Mouse (Mus musculus) frontal cortex, adult 2 months (tissue): ENCODE data around the gene Ccdc12. TPM values are rescaled to one million over a fixed set of nuclear protein-coding genes. Genes with fewer than 3 reads are reported as not detected.
"Not testable (repeated sequence)": the region's sequence is repeated elsewhere in the genome, so short reads cannot be mapped to it uniquely, and the experiment has no call there.

Source experiments
- DNase-seq, 2 experiments: peaks; one replicate each; pipeline ENCODE4 v3.0.0; 2022; ENCODE audit warnings: low spot score in 1 of 2; ENCODE audit errors: extremely low spot score in 1 of 2
- polyA plus RNA-seq: library from polyadenylated mRNA; depleted of rRNA; stranded (reverse); fragments of >200 nt; gene quantifications from 2 replicates; pipeline ENCODE4 v1.2.3, GENCODE M21; 2012

The Ccdc12 gene
- polyA plus RNA-seq, 1 experiment = 106 TPM

DNA sequence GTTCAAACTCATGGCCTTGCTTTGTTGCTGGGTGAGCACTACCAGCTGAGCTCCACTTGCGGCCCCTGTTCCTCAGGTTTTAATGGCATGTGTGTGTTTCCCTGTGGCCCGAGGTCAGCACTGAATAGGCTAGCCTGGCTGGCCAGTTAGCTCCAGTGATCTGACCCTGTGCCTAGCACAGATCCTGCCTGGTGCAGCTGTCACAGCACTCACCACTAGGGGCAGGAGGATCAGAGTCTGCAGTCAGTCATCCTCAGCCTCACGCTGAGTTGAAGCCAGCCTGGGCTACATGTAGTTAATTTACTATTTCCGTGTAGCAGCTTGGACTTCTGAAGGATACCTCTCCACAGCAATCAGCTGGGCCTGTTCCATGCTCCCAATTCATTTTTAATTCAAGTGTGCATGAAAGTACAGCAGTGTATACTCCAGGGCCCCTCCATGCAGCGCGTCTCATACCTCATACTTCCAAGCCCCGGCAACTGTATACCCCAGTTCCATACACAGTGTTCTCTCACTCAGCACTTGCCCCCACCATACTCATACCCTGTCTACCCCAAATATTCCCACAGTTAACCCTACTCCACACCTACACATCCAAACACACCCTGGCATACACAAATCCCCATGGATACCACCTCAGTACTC lies 16.3 kb downstream of the Ccdc12 start:
- no peak for DNase-seq

DNA sequence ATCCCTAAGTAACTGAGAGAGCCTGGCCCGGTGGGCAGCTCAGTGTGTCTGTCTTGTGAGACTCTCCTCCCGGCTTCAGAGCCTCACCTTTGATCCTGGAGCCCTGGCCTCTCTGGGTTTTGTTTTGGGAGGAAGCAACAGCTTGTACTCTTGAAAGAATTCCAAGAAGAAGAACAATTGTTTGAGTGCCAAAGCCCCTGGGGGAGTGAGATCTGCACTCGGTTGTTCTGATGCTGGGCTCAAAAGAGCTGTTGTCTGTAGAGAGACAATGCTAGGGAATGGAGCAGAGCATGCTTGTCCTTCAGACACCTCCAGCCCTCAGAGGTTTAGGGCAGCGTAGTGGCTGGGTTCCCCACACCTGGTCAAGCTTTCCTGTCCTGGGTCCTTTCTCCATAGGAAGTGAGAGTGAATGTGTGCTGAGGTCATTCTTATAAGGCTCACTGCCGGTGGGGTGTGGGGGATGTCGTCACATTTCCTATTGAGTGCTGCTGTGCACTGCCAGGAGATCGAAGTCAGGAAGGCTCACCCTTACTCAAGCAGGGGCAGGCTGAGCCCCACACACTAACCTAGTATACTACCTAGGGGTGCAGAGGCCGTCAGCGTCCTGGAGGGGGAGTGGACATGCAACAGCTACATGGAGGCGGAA lies 16.9 kb downstream of the Ccdc12 start:
- no peak for DNase-seq

DNA sequence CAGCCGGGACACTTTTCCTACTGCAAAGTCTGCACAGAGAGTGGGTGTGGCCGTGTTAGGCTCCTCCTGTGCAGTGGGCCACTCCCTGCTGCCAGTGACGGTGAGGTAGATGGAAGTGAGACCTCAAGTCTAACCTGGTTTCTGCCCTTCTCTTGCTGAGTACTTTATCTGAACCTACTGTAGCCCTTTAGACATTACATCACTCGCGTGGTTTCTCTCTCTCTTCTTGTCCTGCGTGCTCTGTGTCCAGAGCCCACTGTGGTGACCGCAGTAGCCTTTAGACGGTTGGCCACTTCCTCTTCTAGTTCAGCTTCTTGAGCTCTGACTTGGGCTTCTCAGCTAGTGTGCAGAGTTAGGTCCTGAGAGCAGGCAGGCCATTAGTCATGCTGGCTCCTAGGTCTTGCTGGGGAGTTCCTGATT lies 20.2 kb downstream of the Ccdc12 start:
- DNase-seq = no peak

DNA sequence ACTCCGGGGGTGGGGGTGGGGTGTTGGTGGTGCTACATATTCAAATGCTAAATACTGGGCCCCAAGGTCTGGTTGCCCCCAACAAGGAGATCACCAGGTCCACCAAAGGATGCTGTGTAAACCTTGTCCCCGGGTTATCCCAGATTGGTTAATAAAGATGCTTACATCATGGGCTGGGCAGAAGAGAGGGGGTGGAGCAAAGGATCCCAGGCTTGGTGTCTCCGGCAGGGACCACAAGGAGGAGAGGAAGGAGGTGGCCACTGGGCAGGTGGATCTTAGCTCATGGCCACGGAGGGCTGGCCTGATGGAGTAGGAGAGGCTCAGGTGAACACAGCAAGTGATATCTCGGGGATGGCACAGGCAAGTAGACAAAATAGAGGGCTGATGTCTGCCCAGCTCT lies 22.6 kb downstream of the Ccdc12 start:
- DNase-seq = no peak

DNA sequence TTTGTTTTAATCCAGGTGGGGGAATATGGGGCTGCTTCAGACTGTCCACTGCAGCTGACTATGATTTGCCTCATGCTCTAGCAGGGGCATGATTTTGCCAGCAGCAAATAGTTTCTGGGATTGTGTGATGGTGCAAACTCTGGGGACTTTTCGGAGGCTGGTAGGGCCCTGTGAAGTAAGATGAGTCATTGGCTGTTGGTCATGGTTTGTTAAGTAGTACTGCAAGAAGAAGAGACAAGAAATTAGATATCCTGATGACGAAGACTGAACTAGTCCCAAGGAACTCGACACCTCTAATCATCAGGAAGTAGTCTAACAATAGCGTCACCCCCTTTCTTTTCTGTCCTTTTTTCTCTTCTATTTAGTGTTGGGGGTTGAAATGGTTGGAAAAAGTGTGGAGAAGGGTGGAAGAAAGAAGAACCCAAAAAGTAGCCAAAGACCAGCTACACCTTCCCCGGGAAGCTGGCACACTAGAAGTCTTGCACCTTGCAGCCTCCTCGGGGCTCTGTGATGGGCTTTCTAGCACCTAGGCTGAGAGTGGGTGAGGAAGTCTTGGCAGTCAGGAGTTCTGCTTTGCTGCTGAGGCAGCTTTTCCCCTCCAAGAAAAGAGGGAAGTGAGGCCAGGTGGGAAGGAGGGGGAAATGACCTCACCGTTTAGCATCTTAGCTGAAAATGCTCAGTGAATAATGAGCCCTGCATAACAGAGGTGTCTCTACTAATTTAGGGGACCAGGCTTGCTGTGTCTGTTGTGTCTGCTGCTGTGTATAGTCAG lies 24.6 kb downstream of the Ccdc12 start:
- peak in 1 of 2 experiments; percentile 44 for DNase-seq

DNA sequence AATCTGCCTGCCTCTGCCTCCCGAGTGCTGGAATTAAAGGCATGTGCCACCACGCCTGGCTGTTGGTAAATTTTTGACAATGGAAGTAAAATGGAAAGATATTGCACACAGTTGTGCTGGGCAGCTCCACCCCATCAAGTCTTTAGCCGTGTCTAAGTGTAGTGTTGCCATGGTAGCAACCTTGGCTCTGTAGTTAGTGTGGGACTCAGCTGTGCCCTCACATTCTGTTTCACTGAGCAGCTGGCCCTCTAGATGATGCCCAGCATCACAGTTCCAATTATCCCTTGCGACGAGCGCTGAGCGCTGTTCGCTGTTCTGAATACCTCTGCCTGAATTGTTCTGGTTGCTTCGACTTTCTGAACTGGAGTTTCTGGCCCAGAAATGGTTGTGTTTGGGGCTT lies 25.5 kb downstream of the Ccdc12 start:
- DNase-seq = peak in 1 of 2 experiments; percentile 50

DNA sequence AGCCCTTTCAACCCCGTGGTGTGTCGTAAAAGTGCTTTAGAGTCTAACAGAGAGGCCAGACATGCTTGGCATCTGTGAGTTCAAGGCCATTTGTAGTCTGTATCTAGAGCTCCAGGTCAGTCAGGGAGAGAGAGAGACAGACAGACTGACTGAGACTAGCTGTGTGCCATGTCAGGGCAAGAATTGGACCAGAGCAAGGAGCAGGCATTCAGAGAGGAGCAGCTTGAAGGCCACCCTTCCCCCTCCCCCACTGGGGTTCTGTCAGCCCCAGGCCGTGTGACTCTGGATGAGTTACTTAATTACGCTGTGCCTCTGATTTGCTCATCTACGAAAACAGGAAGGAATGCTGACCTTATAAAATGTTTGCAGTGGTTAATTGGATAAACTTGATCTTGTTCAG lies 26.0 kb downstream of the Ccdc12 start:
- no peak for DNase-seq

DNA sequence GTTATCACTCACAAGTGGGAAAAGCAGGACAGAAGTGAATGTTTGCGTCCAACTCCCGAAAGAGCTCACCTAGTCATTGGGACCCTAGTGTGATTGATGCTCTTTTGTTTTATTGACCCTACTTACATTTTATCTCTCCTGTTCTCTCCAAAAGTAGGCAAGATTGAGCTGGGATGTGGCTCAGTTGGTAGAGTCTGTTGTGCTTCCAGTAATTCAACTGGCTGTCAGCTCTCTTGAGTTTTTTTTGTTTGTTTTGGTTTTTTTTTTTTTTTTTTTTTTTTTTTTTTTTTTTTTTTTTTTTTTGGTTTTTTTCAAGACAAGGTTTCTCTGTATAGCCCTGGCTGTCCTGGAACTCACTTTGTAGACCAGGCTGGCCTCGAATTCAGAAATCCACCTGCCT lies 26.4 kb downstream of the Ccdc12 start:
- DNase-seq = not testable (repeated sequence)

DNA sequence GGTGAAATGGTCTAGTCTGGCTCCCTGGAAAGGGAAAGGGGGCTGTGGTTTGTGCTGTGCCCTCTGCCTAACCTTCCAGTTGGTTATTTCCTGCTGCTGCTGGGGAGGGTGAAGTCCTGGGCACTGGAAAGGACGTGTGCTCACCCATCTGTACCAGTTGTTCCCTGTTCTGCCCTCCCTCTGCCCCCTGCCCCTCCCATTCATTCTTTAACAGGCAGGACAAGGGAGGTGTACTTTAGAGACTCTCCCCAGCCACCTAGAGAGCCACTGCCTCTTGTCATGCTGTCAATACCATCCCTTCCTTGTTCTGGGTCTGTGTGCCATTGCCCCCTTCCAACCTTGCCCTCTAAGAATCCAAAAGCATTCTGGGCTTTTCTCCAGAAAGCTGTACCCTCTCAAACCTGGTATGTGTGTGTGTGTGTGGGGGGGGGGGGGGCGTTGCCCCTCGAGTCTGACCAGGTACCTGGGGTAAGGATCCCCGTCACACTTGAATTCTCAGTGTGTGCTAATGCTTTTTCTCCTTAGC lies 27.3 kb downstream of the Ccdc12 start:
- no peak for DNase-seq

DNA sequence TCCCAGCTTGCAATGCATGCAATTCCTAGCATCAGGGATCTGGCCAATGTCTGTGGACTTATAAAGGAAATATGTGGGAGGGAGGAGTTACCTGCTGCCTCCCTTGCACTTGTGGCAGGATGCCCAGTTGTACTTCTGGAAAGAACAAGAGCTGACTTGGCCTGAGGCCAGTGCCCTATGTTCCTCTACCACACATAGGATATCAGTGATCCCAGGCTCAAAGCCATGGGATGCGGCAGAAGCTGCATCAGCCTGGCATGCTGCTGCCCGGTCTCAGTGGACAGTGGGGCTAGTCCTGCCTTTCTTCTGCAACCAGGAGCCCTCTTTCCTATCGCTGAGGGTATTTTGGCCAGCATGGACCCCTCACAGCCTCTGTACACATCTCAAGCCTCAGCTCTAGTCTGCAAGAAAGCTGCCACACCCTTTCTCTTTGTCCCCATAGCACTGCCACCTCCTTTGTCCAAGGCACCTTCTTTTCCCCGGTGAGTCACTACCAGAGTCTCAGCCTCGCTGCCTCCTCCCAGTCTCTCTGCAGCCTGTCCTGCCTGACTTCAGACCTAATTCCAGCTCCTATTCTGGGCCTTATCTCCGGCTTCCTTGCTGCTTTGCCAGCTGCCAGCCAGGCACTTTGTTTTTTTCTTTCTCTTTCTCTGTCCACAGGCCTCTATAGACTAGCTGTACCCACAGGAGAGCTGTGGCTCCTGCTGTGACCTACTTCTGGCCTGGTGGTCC lies 28.0 kb downstream of the Ccdc12 start:
- DNase-seq = peak; percentile 66 to 80

DNA sequence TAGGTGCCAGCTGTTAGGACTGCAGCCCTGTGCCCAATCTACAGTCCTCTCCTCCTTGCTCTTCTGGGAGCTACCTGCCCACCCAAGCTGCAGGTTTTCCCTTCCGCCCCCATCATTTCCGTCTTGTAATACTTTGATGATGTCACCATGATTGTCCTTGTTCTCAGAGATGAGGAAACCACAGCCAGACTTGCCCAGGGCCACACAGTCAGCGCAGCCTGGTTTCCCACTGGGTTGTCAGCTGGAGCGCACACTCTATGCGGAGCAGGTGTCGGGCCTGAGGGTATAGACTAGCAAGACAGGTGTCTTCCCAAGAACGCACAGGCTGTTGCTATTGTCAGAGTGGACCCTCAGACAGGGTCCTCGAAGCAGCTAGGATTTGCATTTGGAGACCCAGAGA lies 28.9 kb downstream of the Ccdc12 start:
- no peak for DNase-seq

DNA sequence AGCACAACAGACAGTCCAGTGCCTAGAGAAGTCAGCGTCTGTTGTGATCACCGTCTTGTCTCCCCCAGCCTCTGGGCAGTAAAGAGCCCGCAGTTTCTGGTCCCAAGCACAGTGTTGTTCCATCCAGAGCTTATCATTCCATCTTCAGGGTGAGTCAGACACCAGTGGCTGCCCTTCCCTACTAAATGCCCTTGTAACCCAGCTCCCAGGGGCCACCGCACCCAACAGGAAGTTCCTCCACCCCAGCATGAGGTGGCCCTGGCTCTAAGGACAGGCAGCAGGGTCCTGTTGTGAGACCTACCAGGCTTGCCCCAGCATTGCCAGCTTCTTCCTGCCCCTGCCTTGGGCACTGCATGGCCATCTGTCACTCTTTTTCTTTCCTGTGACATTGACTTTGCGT lies 29.3 kb downstream of the Ccdc12 start:
- no peak for DNase-seq

DNA sequence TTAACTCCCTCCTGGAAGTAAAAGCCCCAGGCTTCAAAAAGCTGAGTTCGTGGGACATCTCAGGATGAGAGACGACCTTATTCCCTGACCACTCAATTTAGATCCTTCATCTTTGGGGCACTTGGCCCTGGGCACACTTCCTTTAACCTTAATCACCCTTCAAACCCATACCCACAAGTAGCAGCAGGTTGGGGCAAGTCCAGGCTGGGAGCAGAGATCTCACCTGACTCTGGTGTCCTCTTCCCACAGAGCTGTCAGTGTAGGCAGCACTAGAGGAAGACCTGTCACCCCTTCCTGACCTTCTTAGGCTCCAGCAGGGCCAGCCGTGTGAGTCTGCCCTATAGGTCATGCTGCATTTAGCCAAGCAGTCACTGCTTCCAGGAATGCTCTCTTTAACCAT lies 30.2 kb downstream of the Ccdc12 start:
- DNase-seq = no peak

DNA sequence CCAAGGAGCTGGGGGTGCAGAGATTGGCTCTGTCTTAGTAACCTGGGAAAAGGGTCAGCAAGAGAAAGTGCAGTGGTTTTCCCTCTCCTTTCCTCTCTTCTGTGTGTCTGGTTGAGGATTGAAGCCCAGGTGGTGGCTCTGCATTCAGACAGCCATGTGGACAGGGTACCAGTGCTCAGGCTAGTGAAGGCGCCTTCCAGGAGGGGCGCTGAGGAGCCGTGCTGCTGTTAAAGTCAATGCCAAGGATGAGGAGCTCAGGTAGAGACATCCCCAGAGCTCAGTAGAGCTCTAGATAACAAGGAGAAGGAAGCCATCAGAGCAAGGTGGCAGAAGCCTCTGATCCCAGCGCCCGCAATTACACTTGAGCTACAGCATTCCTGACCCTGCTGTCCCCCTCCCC lies 30.8 kb downstream of the Ccdc12 start:
- no peak for DNase-seq

DNA sequence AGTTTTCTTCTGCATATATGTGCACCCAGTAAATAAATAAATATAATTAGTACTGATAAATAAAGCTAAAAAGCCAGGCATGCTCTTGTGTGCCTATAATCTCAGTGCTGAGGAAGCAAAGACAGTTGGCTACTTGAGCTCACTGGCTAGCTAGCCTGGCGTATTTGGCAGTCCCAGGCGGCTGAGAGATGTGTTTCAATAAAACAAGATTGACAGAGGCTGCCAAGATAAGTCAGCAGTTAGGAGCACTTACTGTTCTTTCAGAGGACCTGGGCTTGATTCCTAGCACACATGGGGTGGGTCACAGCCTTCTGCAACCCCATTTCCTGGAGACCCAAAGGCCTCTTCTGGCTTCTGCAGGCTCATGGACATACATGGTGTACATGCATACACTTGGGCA lies 31.5 kb downstream of the Ccdc12 start:
- DNase-seq = no peak

DNA sequence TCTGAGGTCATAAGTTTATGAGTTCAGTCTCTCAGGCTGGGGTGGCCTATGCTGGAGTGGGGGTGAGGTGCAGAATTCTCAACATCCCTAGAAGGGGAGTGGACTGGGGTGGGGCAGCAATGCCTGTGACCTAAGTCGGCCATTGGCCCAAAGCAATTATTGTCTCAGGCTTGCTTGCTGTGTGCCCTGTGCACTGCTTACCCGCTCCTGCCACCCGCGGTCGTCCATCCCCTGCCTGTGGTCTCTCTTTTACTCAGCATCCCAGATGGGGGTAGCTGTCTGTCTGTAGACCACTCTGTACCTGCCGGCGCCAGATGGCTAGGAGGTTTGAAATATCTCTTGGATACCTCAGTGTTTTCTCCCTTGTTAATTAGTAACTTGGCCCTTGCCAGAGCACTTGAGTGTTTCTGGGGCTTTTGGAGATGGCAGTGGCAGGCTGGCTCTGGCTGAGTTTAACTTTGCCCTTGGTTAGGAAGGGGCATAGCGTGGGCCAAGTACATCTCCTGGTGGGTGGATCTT lies 33.0 kb downstream of the Ccdc12 start:
- DNase-seq = no peak

DNA sequence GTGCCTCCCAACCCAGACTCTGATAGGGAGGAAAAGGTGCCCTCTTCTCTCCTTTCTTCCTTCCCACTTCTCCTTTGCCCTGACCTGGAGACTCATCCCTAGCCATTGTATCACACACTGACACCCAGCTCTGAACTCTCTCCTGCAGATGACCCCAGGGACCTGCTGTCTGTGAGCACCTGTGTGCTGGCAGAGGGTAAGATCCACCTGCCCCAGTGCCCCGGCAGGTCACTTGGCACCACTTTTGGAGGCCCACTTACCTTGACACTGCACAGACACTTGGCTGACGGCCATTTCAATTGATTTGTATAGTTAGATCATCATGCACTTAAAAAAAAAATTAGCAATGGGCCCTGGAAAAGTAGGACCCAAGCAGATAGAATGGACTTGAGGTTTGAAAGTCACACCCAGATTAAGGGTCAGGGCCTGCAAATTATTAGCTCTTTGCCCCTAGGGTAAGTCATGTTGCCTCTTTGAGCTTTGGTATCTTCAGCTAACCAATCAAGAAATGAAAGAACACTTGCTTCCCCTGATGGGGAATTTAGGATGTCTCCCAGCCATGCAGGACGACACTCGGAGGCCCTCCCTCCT lies 39.0 kb downstream of the Ccdc12 start:
- DNase-seq = no peak

DNA sequence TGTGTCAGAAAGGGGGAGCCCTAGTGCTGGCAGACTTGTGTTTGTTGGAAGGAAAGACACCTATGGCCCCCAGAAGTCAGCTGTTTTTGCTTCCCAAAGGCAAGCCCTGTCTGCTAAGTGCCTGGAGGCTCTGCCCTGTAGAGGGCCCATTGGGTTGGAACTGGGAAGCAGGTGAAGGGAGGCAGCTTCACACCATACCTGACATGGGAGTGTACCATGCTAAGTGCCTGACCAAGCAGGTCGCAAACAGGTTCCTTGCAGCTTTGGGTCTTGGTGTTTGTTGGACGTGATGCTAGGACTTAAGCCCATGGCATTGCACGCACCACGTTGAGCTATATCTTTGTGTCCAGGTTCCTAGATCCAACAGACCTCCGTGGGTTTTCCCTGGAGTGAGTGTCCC lies 40.1 kb downstream of the Ccdc12 start:
- no peak for DNase-seq

DNA sequence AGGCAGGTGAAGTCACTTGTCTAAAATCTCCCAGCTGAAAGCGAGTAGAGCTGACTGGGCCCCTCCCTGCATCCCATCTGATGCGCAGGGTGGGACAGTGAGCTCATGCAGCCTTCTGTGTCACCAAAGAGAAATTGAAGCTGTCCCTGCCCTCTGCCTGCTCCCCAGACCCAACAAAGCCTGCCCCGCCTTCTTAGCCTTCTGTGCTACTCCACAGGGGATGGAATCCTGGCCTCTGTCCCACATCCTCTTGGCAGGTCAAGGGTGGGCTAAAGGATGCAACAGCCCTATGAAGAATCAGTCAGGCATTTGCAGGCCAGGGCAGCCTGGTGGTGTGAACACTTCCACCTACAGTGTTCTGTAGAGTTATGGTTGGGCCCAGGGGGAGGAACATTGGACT lies 41.2 kb downstream of the Ccdc12 start:
- DNase-seq = no peak

DNA sequence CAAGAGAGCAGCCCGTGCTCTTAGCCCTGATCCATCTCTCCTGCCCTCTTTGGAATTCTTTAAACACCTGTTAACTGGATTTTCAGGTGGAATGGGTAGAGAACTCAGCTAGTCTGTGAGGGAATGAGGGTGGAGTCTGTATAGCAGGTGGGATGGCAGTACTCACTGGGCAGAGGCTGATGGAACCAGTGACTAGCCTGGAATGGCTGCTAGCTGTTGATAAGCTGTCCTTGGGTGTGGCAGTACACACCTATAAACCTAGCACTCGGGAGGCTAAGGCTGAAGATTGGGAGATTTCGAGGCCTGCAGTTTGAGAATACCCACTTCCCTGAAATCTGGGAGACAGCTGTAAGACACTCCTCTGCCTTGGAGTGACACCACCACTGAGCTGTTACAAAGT lies 43.3 kb downstream of the Ccdc12 start:
- no peak for DNase-seq
